Mouse (Mus musculus) layer of hippocampus, postnatal 10 days (tissue): ENCODE results near the gene 2610528J11Rik. TPM values are rescaled to one million over a fixed set of nuclear protein-coding genes. Genes with fewer than 3 reads are reported as not detected.
"Not testable (repeated sequence)": the region's sequence is repeated elsewhere in the genome, so short reads cannot be mapped to it uniquely, and the experiment has no call there.

Experiments
- DNase-seq, 2 experiments: peaks; one replicate each; pipeline ENCODE4 v3.0.0; 2021; ENCODE audit warnings: low spot score in 2 of 2
- long read RNA-seq: library from polyadenylated mRNA; stranded (forward); transcript quantifications from one replicate; pipeline ENCODE4 v2.0.0, GENCODE M21; 2023
- total RNA-seq, 2 experiments: library from RNA; stranded (reverse); gene quantifications; 2 replicates each; pipeline ENCODE4 v1.2.3; 2021

2610528J11Rik gene
- not detected for total RNA-seq
- long read RNA-seq = 0 reads

- DNase-seq = no peak
Observed at GRCm38 (mm10) chr4:118526408-118527334, at the start of gene 2610528J11Rik. Gene 2610528J11Rik, plus strand, starts transcription at chr4:118526999.

GRCm38 (mm10) chr4:118489717-118490132, 37.1 kb upstream of the 2610528J11Rik start, which contains the start of gene Tie1:
Gene Tie1, minus strand, starts transcription at chr4:118490061.
- no peak for DNase-seq

- no peak for DNase-seq
Observed at GRCm38 (mm10) chr4:118490461-118490860, 36.3 kb upstream of the 2610528J11Rik start.

GRCm38 (mm10) chr4:118500171-118500724, 26.6 kb upstream of the 2610528J11Rik start:
- no peak for DNase-seq

- no peak for DNase-seq
Observed at GRCm38 (mm10) chr4:118500792-118501191, 26.0 kb upstream of the 2610528J11Rik start.

- DNase-seq = no peak
Observed at GRCm38 (mm10) chr4:118505551-118505950, 21.2 kb upstream of the 2610528J11Rik start.

GRCm38 (mm10) chr4:118507171-118507570, 19.6 kb upstream of the 2610528J11Rik start:
- not testable (repeated sequence) for DNase-seq

- no peak for DNase-seq
Observed at GRCm38 (mm10) chr4:118509050-118509449, 17.7 kb upstream of the 2610528J11Rik start.

GRCm38 (mm10) chr4:118516699-118517496, 9.9 kb upstream of the 2610528J11Rik start:
- peak in 1 of 2 experiments; percentile 12 for DNase-seq

GRCm38 (mm10) chr4:118517497-118518146, 9.2 kb upstream of the 2610528J11Rik start:
- DNase-seq = no peak

- no peak for DNase-seq
Observed at GRCm38 (mm10) chr4:118518208-118518607, 8.6 kb upstream of the 2610528J11Rik start.

- DNase-seq = no peak
Observed at GRCm38 (mm10) chr4:118522248-118522647, 4.6 kb upstream of the 2610528J11Rik start.

GRCm38 (mm10) chr4:118523976-118524375, 2.8 kb upstream of the 2610528J11Rik start:
- peak in 1 of 2 experiments; percentile 23 for DNase-seq

GRCm38 (mm10) chr4:118525779-118526178, 1.0 kb upstream of the 2610528J11Rik start:
- no peak for DNase-seq

GRCm38 (mm10) chr4:118527335-118527681, 509 bp downstream of the 2610528J11Rik start:
- no peak for DNase-seq

GRCm38 (mm10) chr4:118527720-118528119, 921 bp downstream of the 2610528J11Rik start:
- DNase-seq = no peak

GRCm38 (mm10) chr4:118532663-118533062, 5.9 kb downstream of the 2610528J11Rik start:
- no peak for DNase-seq

GRCm38 (mm10) chr4:118533156-118533555, 6.4 kb downstream of the 2610528J11Rik start:
- no peak for DNase-seq

- DNase-seq = no peak
Observed at GRCm38 (mm10) chr4:118533605-118534004, 6.8 kb downstream of the 2610528J11Rik start.

- DNase-seq = no peak
Observed at GRCm38 (mm10) chr4:118535610-118536009, 8.8 kb downstream of the 2610528J11Rik start.

- no peak for DNase-seq
Observed at GRCm38 (mm10) chr4:118537801-118538200, 11.0 kb downstream of the 2610528J11Rik start.
